Mouse (Mus musculus) heart, embryonic 15.5 days (tissue): ENCODE data around the gene Drg2. TPM values are rescaled to one million over a fixed set of nuclear protein-coding genes. Genes with fewer than 3 reads are reported as not detected.

Source experiments
- ATAC-seq: fragments of 200-750 bp; cut with Nextera tagmentation; replicated peaks from 2 replicates; pipeline ENCODE4 v1.8.0; 2017; ENCODE audit warnings: low read depth, moderate TSS enrichment; ENCODE audit not compliant: insufficient number of reproducible peaks, insufficient read depth, low FRiP score
- H3K27ac ChIP-seq: fragments of 300-500 bp; sonication (generic); 2 replicates; pipeline ENCODE4 v1.5.1; 2015; ENCODE audit warnings: mild to moderate bottlenecking, inconsistent platforms
- H3K27me3 ChIP-seq: fragments of 300-500 bp; sonication (generic); 2 replicates; pipeline ENCODE4 v1.6.1; 2015; ENCODE audit warnings: inconsistent platforms
- H3K36me3 ChIP-seq: fragments of 300-500 bp; sonication (generic); 2 replicates; pipeline ENCODE4 v1.6.1; 2015; ENCODE audit warnings: mild to moderate bottlenecking, inconsistent platforms
- H3K4me1 ChIP-seq: fragments of 300-500 bp; sonication (generic); replicated peaks from 2 replicates; pipeline ENCODE4 v1.6.1; 2015; ENCODE audit warnings: inconsistent platforms
- H3K4me2 ChIP-seq: fragments of 300-500 bp; sonication (generic); 2 replicates; pipeline ENCODE4 v1.6.1; 2015; ENCODE audit warnings: inconsistent platforms, mild to moderate bottlenecking, moderate library complexity
- H3K4me3 ChIP-seq: fragments of 300-500 bp; sonication (generic); 2 replicates; pipeline ENCODE4 v1.5.1; 2015; ENCODE audit warnings: mild to moderate bottlenecking, inconsistent platforms
- H3K9ac ChIP-seq: fragments of 300-500 bp; sonication (generic); 2 replicates; pipeline ENCODE4 v1.6.1; 2015; ENCODE audit warnings: mild to moderate bottlenecking, inconsistent platforms
- H3K9me3 ChIP-seq: fragments of 300-500 bp; sonication (generic); replicated peaks from 2 replicates; pipeline ENCODE4 v1.6.1; 2016; ENCODE audit warnings: inconsistent platforms
- WGBS: fragments of 180-500 bp; shearing (Covaris S2); methylation state at CpG from one replicate; pipeline ENCODE4 v1.1.7; 2015; ENCODE audit warnings: mixed read lengths; 5-methylcytosine and 5-hydroxymethylcytosine counted together
- polyA plus RNA-seq: library from polyadenylated mRNA; unstranded; fragments of >200 nt; fragmentation: Nextera tagmentation; extraction: Ambion mirVana; gene quantifications from 2 replicates; pipeline ENCODE4 v1.2.1, GENCODE M21; 2015

Drg2 gene
- polyA plus RNA-seq, 1 experiment from 2014 or later = 54.0 TPM

GRCm38 (mm10) chr11:60512520-60512919 lies 58.1 kb downstream of the Drg2 start:
- 70% methylated on average over 2 of the region's 2 CpGs for WGBS
- no peak overlapping the region for H3K4me2 ChIP-seq
- no peak for ATAC-seq

DNA sequence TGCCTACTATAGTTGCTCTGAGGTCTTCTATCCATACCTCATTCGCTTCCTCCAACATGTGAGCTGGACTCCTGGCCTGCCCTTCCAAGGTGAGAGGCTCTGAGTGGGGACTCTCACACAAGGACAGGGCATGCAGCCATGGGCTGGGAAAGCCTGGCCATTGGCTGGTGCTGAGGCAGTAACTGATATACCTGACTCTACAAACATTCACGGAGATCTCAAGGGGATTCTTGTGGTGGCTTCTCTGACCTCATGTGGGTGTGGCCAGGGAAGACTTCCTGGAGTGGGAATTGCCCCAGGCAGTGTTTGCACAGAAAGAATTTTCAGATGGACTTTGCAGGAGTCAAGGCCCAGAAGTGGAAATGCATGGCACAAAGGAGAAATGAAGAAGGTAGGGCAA lies 60.5 kb downstream of the Drg2 start:
- Histone ChIP-seq H3K9me3 (no peaks in the 10 kb centered on the region), H3K9ac (no peak overlapping the region), H3K4me2 (no peak overlapping the region), H3K4me1 (no peaks in the 10 kb centered on the region), H3K4me3 (no peak overlapping the region), H3K36me3 (no peaks in the 10 kb centered on the region), H3K27me3 (peaks cover 15% of the 10 kb centered on the region), H3K27ac (no peak overlapping the region)
- WGBS = 68% methylated on average over 2 of the region's 2 CpGs
- no peak for ATAC-seq

More at GRCm38 (mm10) chr11:60512520-60512919, 58.1 kb downstream of the Drg2 start:
- H3K4me3 ChIP-seq = no peak overlapping the region
- H3K9ac ChIP-seq = no peak overlapping the region
- peaks cover 13% of the 10 kb centered on the region for H3K4me1 ChIP-seq
- H3K27ac ChIP-seq = no peak overlapping the region
- peaks cover 33% of the 10 kb centered on the region for H3K27me3 ChIP-seq
- H3K9me3 ChIP-seq = no peaks in the 10 kb centered on the region
- no peaks in the 10 kb centered on the region for H3K36me3 ChIP-seq

DNA sequence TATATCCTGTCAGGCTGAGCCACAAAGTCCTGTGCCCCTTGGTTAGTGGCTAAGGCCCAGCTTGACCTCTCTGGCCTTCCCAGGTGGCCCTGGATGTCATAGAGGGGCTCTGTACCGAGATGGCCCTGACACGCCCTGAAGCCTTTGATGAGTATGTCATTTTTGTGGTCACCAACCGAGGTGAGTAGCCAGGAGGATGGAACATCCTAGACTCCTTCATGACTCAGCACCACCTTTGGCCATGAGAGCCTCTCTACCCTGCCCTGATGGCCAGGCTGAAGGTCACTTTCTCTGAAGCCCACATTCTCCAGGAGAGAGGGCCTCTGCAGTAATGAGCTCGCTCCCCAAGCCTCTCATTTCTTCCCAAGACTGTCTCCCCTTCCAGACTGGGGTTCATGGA lies 63.9 kb downstream of the Drg2 start:
- H3K27ac ChIP-seq = no peak overlapping the region

More for the DNA sequence above, 63.9 kb downstream of the Drg2 start:
- Histone ChIP-seq H3K4me1 (no peaks in the 10 kb centered on the region), H3K9me3 (no peaks in the 10 kb centered on the region), H3K4me2 (no peak overlapping the region), H3K36me3 (no peaks in the 10 kb centered on the region), H3K4me3 (no peak overlapping the region), H3K9ac (no peak overlapping the region), H3K27me3 (0 out of 2 replicates have a peak, but pooled peaks cover 2% of the 10 kb centered on the region)
- WGBS = 62% methylated on average over 4 of the region's 4 CpGs
- ATAC-seq = no peak

Other genes with a start within 250 kb of the Drg2 start
- 36.5 and 61.1 TPM in 2 replicates for gene Srebf1, start 232.0 kb upstream of the Drg2 start, polyA plus RNA-seq
- gene Tom1l2, start 101.7 kb upstream of the Drg2 start, polyA plus RNA-seq = 30.0 and 37.8 TPM in 2 replicates
- 2.9 and 3.1 TPM in 2 replicates for gene Drc3, start 101.3 kb upstream of the Drg2 start, polyA plus RNA-seq
- gene Gid4, start 37.4 kb upstream of the Drg2 start, polyA plus RNA-seq = 19.0 and 20.0 TPM in 2 replicates
- gene Atpaf2, start 36.1 kb upstream of the Drg2 start, polyA plus RNA-seq = 46.4 and 55.0 TPM in 2 replicates
- gene Myo15, start 14.7 kb downstream of the Drg2 start, polyA plus RNA-seq = 0.04 TPM in 1 of 2 replicates, not detected in the other
- gene Alkbh5, start 81.8 kb downstream of the Drg2 start, polyA plus RNA-seq = 36.8 and 39.1 TPM in 2 replicates
- gene Llgl1, start 245.1 kb downstream of the Drg2 start, polyA plus RNA-seq = 25.2 and 35.4 TPM in 2 replicates